Mouse (Mus musculus): Measurements from ENCODE around the gene Prnd.

Gene Prnd

GRCm38 (mm10) chr2:131940506-131940905 lies 10.2 kb upstream of the Prnd start:
- DNase-seq (ENCODE audit: low read depth, low spot score), result no peak

- DNase-seq (ENCODE audit: low read depth, low spot score), result no peak
Observed at GRCm38 (mm10) chr2:131941501-131941900, 9.2 kb upstream of the Prnd start.

DNA sequence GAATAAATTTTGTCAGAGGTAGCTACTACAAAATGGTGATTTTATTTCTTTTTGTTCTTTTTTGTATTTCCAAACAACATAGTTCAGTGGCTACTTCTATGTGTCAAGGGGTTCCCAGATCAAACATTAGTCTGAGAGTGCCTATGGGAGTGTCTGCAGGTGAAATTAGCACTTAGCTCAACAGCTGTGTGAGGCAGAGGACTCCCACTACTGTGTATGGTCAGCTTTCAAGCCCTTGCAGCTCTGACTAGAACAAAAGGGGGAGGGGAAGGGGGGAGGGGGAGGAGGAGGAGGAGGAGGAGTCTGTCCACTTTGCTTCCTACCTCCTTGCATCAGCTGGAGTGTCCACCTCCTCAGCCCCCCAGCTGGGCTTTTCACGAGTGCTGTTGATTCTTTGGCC lies 6.3 kb upstream of the Prnd start:
- no peak for DNase-seq (ENCODE audit: low read depth, low spot score)

- DNase-seq (ENCODE audit: low read depth, low spot score), result no peak
Observed at GRCm38 (mm10) chr2:131945225-131945624, 5.4 kb upstream of the Prnd start.

- peak; percentile 39 for DNase-seq (ENCODE audit: low read depth, low spot score)
Observed at GRCm38 (mm10) chr2:131945765-131946164, 4.9 kb upstream of the Prnd start.

DNA sequence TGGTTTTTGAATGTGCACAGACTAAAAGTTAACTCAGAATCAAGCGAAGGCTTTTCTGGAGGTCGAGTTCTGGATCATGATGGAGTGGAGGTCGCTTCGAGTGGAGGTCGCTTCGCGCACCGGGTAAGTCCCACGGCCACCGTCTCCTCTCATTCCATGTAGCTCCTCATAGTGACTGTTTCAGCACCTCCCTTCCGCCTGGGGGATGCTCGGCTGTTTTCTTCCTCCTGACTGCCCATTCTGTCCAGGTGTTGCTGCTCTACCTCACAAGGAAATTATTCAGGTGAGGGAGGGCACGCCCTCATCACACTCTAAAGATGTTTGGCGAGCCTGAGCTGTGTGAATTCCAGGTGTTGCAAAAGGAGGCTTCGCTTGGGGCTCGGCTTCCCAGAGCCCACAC lies 4.3 kb upstream of the Prnd start:
- DNase-seq (ENCODE audit: low read depth, low spot score), result no peak

DNA sequence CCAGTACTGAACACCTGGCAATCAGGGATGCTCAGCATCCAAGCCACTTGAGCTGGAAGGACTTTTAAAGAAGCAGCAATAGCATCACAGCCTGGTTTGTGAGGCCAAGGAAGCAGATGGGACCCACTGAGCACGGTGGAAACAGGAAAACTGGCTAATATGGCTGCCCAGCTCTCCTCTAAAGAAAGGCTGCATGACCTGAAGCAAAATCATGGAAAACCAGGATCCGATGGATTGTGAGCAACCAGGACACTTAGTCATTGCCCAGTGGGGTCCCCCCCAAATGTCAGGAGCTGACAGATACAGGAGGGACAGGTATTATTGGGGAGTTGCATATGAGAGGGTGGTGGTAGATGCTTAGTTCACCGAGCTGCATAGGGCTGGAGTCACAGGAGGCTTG lies 2.5 kb upstream of the Prnd start:
- DNase-seq (ENCODE audit: low read depth, low spot score), result no peak

- no peak for DNase-seq (ENCODE audit: low read depth, low spot score)
Observed at GRCm38 (mm10) chr2:131948916-131949639, 1.6 kb upstream of the Prnd start.

DNA sequence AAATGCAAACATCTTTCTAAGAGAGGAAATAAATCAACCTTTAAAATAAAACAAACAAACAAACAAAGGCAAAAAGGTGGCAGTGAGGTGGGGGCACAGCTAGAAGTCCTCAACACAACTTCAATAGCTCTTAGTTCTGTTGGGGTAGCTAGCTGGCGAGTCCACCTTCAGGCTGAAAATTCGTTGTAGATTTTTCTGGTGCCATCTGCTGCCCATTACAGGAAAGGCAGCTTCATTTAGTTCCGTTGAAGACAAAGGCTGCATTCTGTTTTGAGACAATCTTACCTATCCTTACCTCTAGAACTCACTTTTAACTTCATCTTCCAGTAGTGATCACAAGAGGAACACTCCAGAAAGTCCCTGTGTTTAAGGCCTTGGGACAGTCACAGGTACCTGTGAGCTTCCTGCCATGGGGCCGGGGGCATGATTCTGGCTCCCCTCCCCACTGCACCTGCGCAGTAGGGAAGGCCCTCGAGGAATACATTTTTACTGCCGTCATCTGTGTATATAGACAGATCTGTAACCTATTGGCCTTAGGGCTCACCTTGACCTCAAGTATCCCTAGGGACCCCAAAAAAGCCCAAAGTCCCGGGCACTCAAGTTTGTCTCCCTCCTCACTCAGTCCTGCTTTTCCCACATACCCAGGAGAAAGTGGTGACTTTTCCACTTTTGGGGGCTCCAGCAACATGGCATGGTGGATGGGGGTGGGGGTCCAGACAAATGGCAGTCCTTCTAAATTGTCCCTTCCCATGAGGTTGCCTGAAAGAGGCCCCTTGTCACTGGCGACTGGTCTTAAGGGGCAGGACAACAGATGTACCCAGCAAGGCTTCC lies 679 bp upstream of the Prnd start:
- peak; percentile 78 for DNase-seq (ENCODE audit: low read depth, low spot score)

DNA sequence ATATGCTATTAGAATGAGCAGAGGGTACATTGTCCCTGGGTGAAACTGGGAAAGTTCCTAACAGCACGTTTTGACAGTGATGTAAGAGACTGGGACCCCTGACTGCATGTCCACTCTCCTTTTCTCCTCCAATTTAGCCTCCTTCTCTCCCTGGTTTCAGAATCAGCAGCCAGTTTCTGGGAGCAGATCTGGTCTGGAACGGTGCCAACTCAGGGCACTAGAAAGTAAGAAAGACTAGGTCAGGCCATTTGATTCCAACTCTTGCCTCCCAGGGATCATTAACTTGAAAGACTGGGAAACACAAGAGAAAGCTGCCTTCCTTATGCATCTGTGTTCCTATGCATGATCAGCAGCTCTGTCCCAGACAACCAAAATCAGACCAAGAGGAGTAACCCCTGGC lies 1.8 kb downstream of the Prnd start:
- DNase-seq (ENCODE audit: low read depth, low spot score), result no peak

DNA sequence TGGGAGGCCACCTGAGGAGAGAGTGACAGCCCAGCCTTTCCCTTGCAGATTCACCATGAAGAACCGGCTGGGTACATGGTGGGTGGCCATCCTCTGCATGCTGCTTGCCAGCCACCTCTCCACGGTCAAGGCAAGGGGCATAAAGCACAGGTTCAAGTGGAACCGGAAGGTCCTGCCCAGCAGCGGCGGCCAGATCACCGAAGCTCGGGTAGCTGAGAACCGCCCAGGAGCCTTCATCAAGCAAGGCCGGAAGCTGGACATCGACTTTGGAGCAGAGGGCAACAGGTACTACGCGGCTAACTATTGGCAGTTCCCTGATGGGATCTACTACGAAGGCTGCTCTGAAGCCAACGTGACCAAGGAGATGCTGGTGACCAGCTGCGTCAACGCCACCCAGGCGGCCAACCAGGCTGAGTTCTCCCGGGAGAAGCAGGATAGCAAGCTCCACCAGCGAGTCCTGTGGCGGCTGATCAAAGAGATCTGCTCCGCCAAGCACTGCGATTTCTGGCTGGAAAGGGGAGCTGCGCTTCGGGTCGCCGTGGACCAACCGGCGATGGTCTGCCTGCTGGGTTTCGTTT lies 2.4 kb downstream of the Prnd start:
- no peak for DNase-seq (ENCODE audit: low read depth, low spot score)

DNA sequence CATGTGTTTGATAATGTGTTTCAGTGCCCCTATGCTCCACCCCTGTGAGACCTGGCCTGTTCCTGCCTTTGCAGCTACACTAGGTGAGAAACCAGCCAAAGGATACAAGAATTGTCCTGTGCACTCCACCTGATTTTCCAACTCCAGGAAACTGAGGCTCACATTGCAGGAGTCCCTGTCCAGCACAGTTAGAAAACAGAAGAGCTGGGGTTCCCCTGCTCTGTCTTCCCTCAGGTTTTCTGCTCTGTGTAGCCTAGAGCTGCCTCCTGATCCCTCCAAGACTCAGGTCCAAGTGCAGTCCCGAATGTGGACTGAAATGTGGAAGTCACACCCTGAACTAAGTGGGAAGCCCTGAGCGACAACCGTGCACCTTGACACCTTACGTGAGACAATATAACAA lies 3.0 kb downstream of the Prnd start:
- DNase-seq (ENCODE audit: low read depth, low spot score), result no peak

GRCm38 (mm10) chr2:131954835-131955234 lies 4.2 kb downstream of the Prnd start:
- DNase-seq (ENCODE audit: low read depth, low spot score), result no peak

DNA sequence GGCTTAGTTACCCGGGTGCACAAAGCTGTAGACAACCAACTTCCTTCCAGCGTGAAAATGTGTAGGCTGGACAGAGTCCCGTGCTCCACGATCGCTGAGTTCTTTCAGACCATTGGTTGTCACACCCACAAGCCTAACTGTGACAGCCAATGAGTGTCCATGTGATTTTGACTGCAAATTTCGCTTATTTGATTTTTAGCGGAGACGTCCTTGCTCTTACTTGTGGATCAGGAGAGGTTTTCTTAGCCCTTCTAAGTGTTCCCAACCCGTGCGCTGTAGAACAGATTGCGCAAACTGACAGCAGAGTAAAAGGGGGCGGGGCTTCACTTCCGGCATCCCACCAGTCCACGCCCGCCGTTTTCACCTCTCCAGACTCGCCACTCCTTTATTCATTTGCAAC lies 4.6 kb downstream of the Prnd start:
- DNase-seq (ENCODE audit: low read depth, low spot score), result peak; percentile 60

DNA sequence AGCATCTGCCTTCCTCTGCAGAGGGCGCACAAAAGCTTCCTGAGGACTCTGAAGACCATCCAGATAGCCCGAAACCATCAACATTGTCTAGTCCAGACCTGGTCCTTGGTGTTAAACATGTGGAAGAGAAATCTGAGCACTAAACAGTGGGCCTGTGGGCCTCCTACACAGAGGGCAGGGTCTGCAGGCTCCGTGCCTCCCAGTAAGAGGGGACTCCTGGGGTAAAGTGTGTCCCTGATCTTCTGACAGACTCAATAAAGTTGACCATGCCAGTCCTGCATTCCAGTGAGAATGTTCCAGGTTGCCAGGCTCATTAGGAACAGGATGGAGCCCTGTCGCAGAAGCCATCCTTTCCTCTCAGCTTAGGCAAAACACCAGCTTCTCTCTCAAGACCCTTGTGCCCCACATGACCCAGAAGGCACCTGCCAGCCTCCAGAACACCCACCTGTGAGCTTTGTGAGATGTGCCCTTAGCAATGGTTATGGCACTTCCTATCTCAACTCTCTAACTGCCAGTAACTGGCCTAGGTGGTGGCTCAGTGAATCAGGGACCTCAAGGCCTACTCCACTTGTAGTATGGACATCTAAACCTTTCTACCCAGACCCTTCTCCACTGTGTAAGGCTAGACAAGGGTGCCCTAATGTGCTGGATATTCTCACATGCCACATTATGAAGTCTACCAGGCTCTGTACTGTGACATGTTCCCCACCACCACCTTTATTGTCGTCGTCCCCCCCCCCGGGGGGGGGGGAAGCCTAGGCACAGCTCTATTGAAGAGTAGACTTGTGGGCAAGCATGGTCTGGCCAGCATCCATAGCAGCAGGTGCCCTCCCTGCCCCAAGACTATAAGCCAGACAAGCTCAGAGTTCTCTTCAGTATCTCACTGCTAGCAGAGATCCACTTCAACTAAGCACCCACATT lies 5.9 kb downstream of the Prnd start:
- no peak for DNase-seq (ENCODE audit: low read depth, low spot score)

- no peak for DNase-seq (ENCODE audit: low read depth, low spot score)
Observed at GRCm38 (mm10) chr2:131957731-131958222, 7.1 kb downstream of the Prnd start.

DNA sequence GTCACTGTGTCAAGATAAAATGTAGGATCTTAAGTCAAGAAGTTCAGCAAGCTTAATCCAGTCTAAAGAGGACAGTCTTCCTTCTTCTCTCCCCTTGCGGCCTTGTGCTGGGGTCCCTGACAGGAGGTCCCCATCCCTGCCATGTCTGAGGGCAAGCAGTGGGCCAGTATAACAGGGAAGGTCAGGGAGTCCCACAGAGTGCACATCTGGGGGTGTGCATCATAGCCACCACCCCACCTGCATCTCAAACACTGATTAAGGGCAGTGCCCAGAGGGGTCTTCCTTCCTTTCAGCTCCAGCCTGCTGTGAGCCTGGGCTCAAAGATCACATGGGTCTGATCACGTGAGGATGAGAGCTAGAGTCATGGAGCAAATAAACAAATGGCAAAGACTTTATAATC lies 11.0 kb downstream of the Prnd start:
- DNase-seq (ENCODE audit: low read depth, low spot score), result no peak

- no peak for DNase-seq (ENCODE audit: low read depth, low spot score)
Observed at GRCm38 (mm10) chr2:131970597-131970996, 19.9 kb downstream of the Prnd start.

GRCm38 (mm10) chr2:131971098-131971497 lies 20.4 kb downstream of the Prnd start:
- peak; percentile 49 for DNase-seq (ENCODE audit: low read depth, low spot score)

DNA sequence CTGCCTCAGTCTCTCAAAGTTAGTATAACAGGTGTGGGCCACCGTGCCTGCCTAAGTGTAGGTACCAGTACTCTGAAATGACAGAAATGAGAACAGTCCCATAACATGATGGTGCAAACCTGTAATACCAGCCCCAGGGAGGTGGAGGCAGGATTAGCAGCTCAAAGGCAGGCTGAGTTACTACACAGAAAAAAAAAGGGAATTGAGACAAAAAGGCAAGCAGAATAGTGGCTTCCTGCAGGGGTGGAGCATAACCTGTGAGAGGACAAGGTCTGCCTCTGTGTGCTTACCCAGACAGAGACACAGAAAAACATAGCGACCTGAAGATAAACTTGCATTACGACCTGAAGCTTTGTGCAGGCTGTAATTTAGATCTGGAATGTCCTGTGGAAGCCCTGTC lies 26.0 kb downstream of the Prnd start:
- DNase-seq (ENCODE audit: low read depth, low spot score), result no peak

GRCm38 (mm10) chr2:131980866-131981265 lies 30.2 kb downstream of the Prnd start:
- no peak for DNase-seq (ENCODE audit: low read depth, low spot score)
